Mouse (Mus musculus) CH12.LX (cell line): ENCODE measurements around the gene Epas1. TPM values are rescaled to one million over a fixed set of nuclear protein-coding genes. Genes with fewer than 3 reads are reported as not detected.

Experiments
- DNase-seq: peaks from one replicate; pipeline ENCODE4 v3.0.0-alpha.2; 2013; ENCODE audit errors: extremely low read depth
- H3K27ac ChIP-seq: 2 replicates; pipeline ENCODE4 v1.5.1; 2012; ENCODE audit warnings: low read depth, mild to moderate bottlenecking, control low read depth, moderate library complexity; ENCODE audit not compliant: insufficient read depth
- H3K27me3 ChIP-seq: replicated peaks from 2 replicates; pipeline ENCODE3; 2012; ENCODE audit warnings: inconsistent platforms
- H3K36me3 ChIP-seq, 2 experiments: replicated peaks in 1 of 2; 2 replicates each; pipeline versions ENCODE3 to v1.6.1; 2012; ENCODE audit warnings: inconsistent platforms in 1 of 2, low read length in 1 of 2, mild to moderate bottlenecking in 1 of 2, mixed read lengths in 1 of 2, moderate library complexity in 1 of 2; ENCODE audit not compliant: control insufficient read depth in 1 of 2, insufficient read depth in 1 of 2
- H3K4me1 ChIP-seq, 2 experiments: 2 replicates each; pipeline ENCODE4 v1.6.1; 2012; ENCODE audit warnings: inconsistent platforms in 1 of 2, moderate library complexity in 1 of 2; ENCODE audit not compliant: insufficient read depth in 2 of 2, control insufficient read depth in 1 of 2
- H3K4me2 ChIP-seq: 2 replicates; pipeline ENCODE4 v1.6.1; 2012; ENCODE audit warnings: low read depth, mild to moderate bottlenecking, control low read depth; ENCODE audit not compliant: poor library complexity, insufficient read depth, severe bottlenecking
- H3K4me3 ChIP-seq, 3 experiments: fragments of 150-350 bp in 1 of 3; sonication (generic) in 1 of 3; replicated peaks in 1 of 3; 2 replicates each; pipeline versions ENCODE3 to v1.5.1; 2011 to 2012; ENCODE audit warnings: low read depth in 2 of 3, low read length in 2 of 3, mild to moderate bottlenecking in 2 of 3, moderate library complexity in 2 of 3, control low read depth in 1 of 3, improper control_type of control experiment in 1 of 3, inconsistent platforms in 1 of 3, mixed read lengths in 1 of 3; ENCODE audit not compliant: poor library complexity in 1 of 3
- H3K79me2 ChIP-seq: replicated peaks from 2 replicates; pipeline ENCODE4 v1.6.1; 2012; ENCODE audit warnings: mild to moderate bottlenecking, moderate library complexity; ENCODE audit not compliant: control insufficient read depth, poor library complexity, insufficient read depth, severe bottlenecking; ENCODE audit errors: extremely low read depth
- H3K9ac ChIP-seq: 2 replicates; pipeline ENCODE4 v1.6.1; 2012; ENCODE audit warnings: low read depth, mild to moderate bottlenecking, control low read depth, moderate library complexity; ENCODE audit not compliant: insufficient read depth
- H3K9me3 ChIP-seq: replicated peaks from 2 replicates; pipeline ENCODE3; 2012; ENCODE audit warnings: low read length, inconsistent platforms, mixed read lengths
- BHLHE40 ChIP-seq: IDR thresholded peaks from 2 replicates; pipeline ENCODE4 v1.6.1; 2011; ENCODE audit warnings: mild to moderate bottlenecking, low read depth, low read length, improper control_type of control experiment
- CHD2 ChIP-seq: IDR thresholded peaks from 2 replicates; pipeline ENCODE4 v1.6.1; 2011; ENCODE audit warnings: low read length, improper control_type of control experiment
- CTCF ChIP-seq, 2 experiments: IDR thresholded peaks in 1 of 2; conservative IDR thresholded peaks in 1 of 2; 2 replicates each; pipeline ENCODE4 v1.5.1; 2011 to 2012; ENCODE audit warnings: low read depth in 2 of 2, low read length in 2 of 2, improper control_type of control experiment in 1 of 2, inconsistent platforms in 1 of 2, mild to moderate bottlenecking in 1 of 2, moderate library complexity in 1 of 2
- E2F4 ChIP-seq: IDR thresholded peaks from 2 replicates; pipeline ENCODE4 v1.6.1; 2011; ENCODE audit warnings: low read depth, low read length, improper control_type of control experiment; ENCODE audit not compliant: insufficient replicate concordance
- ELF1 ChIP-seq: IDR thresholded peaks from 2 replicates; pipeline ENCODE4 v1.6.1; 2014; ENCODE audit warnings: low read depth, mild to moderate bottlenecking, inconsistent platforms, low read length, improper control_type of control experiment
- EP300 ChIP-seq: IDR thresholded peaks from 2 replicates; pipeline ENCODE4 v1.6.1; 2011; ENCODE audit warnings: low read length, improper control_type of control experiment
- ETS1 ChIP-seq: conservative IDR thresholded peaks from 2 replicates; pipeline ENCODE4 v1.6.1; 2012; ENCODE audit warnings: low read depth, mild to moderate bottlenecking, inconsistent platforms, low read length, improper control_type of control experiment, moderate library complexity
- GABPA ChIP-seq: IDR thresholded peaks from 2 replicates; pipeline ENCODE4 v1.6.1; 2012; ENCODE audit warnings: low read depth, low read length, improper control_type of control experiment, inconsistent platforms; ENCODE audit not compliant: insufficient replicate concordance
- HCFC1 ChIP-seq: IDR thresholded peaks from 2 replicates; pipeline ENCODE4 v1.6.1; 2012; ENCODE audit warnings: low read depth, mild to moderate bottlenecking, inconsistent platforms, low read length, improper control_type of control experiment
- IRF4 ChIP-seq: IDR thresholded peaks from 2 replicates; pipeline ENCODE4 v1.6.1; 2014; ENCODE audit warnings: low read depth, mild to moderate bottlenecking, inconsistent platforms, low read length, improper control_type of control experiment
- JUN ChIP-seq: IDR thresholded peaks from 2 replicates; pipeline ENCODE4 v1.6.1; 2011; ENCODE audit warnings: low read depth, mild to moderate bottlenecking, low read length, improper control_type of control experiment, moderate library complexity; ENCODE audit not compliant: insufficient read depth
- JUND ChIP-seq: conservative IDR thresholded peaks from 2 replicates; pipeline ENCODE4 v1.6.1; 2011; ENCODE audit warnings: low read depth, low read length, improper control_type of control experiment
- KAT2A ChIP-seq: IDR thresholded peaks from 2 replicates; pipeline ENCODE4 v1.6.1; 2012; ENCODE audit warnings: low read length, improper control_type of control experiment, inconsistent platforms; ENCODE audit not compliant: insufficient replicate concordance
- MAFK ChIP-seq: IDR thresholded peaks from 2 replicates; pipeline ENCODE4 v1.6.1; 2011; ENCODE audit warnings: low read length, improper control_type of control experiment; ENCODE audit not compliant: insufficient replicate concordance
- MEF2A ChIP-seq: IDR thresholded peaks from 2 replicates; pipeline ENCODE4 v1.6.1; 2014; ENCODE audit warnings: low read depth, mild to moderate bottlenecking, inconsistent platforms, low read length, improper control_type of control experiment, borderline replicate concordance
- MYC ChIP-seq: IDR thresholded peaks from 2 replicates; pipeline ENCODE4 v1.6.1; 2011; ENCODE audit warnings: low read depth, mild to moderate bottlenecking, improper control_type of control experiment, low read length
- NELFE ChIP-seq: IDR thresholded peaks from 2 replicates; pipeline ENCODE4 v1.6.1; 2011; ENCODE audit warnings: low read depth, low read length, improper control_type of control experiment
- PAX5 ChIP-seq: IDR thresholded peaks from 2 replicates; pipeline ENCODE4 v1.6.1; 2012; ENCODE audit warnings: low read length, inconsistent platforms, mixed read lengths
- POLR2A ChIP-seq: IDR thresholded peaks from 2 replicates; pipeline ENCODE4 v1.6.1; 2011; ENCODE audit warnings: low read depth, mild to moderate bottlenecking, improper control_type of control experiment, low read length
- POLR2AphosphoS2 ChIP-seq: IDR thresholded peaks from 2 replicates; pipeline ENCODE4 v1.6.1; 2011; ENCODE audit warnings: low read depth, low read length, improper control_type of control experiment
- RCOR1 ChIP-seq: conservative IDR thresholded peaks from 2 replicates; pipeline ENCODE4 v1.6.1; 2012; ENCODE audit warnings: low read depth, mild to moderate bottlenecking, inconsistent platforms, low read length, improper control_type of control experiment
- SIN3A ChIP-seq: IDR thresholded peaks from 2 replicates; pipeline ENCODE4 v1.6.1; 2012; ENCODE audit warnings: low read length, improper control_type of control experiment, inconsistent platforms
- SMC3 ChIP-seq: IDR thresholded peaks from 2 replicates; pipeline ENCODE4 v1.6.1; 2011; ENCODE audit warnings: low read depth, low read length, improper control_type of control experiment
- USF1 ChIP-seq: IDR thresholded peaks from 2 replicates; pipeline ENCODE4 v1.6.1; 2014; ENCODE audit warnings: low read depth, mild to moderate bottlenecking, inconsistent platforms, low read length, improper control_type of control experiment
- ZC3H11A ChIP-seq: IDR thresholded peaks from 2 replicates; pipeline ENCODE4 v1.6.1; 2012; ENCODE audit warnings: low read depth, mild to moderate bottlenecking, inconsistent platforms, low read length, improper control_type of control experiment
- ZKSCAN1 ChIP-seq: IDR thresholded peaks from 2 replicates; pipeline ENCODE4 v1.6.1; 2012; ENCODE audit warnings: low read depth, inconsistent platforms, low read length, improper control_type of control experiment, borderline replicate concordance
- ZMIZ1 ChIP-seq: IDR thresholded peaks from 2 replicates; pipeline ENCODE4 v1.6.1; 2012; ENCODE audit warnings: low read depth, mild to moderate bottlenecking, inconsistent platforms, low read length, improper control_type of control experiment
- ZNF384 ChIP-seq: IDR thresholded peaks from 2 replicates; pipeline ENCODE4 v1.6.1; 2012; ENCODE audit warnings: low read depth, low read length, improper control_type of control experiment, inconsistent platforms
- dilution Hi-C: fragments of 300-500 bp; cut with MboI; formaldehyde crosslinking; loops from 2 replicates; pipeline ENCODE4 v1.14.3; 2020; ENCODE audit warnings: low sequenced_read_pairs; ENCODE audit not compliant: extremely low pct_unique_long_range_greater_than_20kb, extremely low pct_ligation_motif_present
- in situ Hi-C: fragments of 300-500 bp; cut with MboI; formaldehyde crosslinking; loops from 3 replicates; pipeline ENCODE4 v1.14.3; 2019; ENCODE audit warnings: low sequenced_read_pairs, low pct_ligation_motif_present, low pct_unique_long_range_greater_than_20kb, mixed read lengths
- polyA plus RNA-seq: library from polyadenylated mRNA; unstranded; fragments of >175 nt; gene quantifications from 2 replicates; pipeline ENCODE4 v1.2.1, GENCODE M21; 2012; ENCODE audit warnings: low read depth; ENCODE audit not compliant: insufficient read length
- total RNA-seq, 2 experiments: library from RNA; depleted of rRNA; stranded (reverse); fragments of 300-350 nt in 1 of 2; fragments of >200 nt in 1 of 2; gene quantifications; 2 replicates each; pipeline ENCODE4 v1.2.3; 2012 to 2014

The Epas1 gene
- total and polyA plus RNA-seq, 3 experiments: 0.08 to 0.14 (median 0.11) TPM

- in situ Hi-C loops (no loop called here), dilution Hi-C loops (loop anchor here (25.0 kb wide), 1 partner anchor 109 kb away; no protein-coding TSS in a partner anchor)
- no peak overlapping the region for H3K4me3 ChIP-seq
- H3K9ac ChIP-seq: no peak overlapping the region
- H3K79me2 ChIP-seq: no peaks in the 10 kb centered on the region
- H3K4me1 ChIP-seq: no peaks in the 10 kb centered on the region
- no peak overlapping the region for H3K4me2 ChIP-seq
- no peak for TF ChIP-seq CTCF (conservative IDR thresholded peaks at IDR 0.05 in 1 of 2, IDR thresholded peaks at IDR 0.05 in 1 of 2; ENCODE audit: low read depth in 2 of 2, low read length in 2 of 2)
- TF ChIP-seq USF1: no peak
- TF ChIP-seq POLR2A: no peak
- no peak for TF ChIP-seq POLR2AphosphoS2
- TF ChIP-seq SIN3A: no peak
- no peak for TF ChIP-seq NELFE
- no peak for TF ChIP-seq PAX5
- no peak for TF ChIP-seq MYC
- no peak for TF ChIP-seq GABPA
- no peak for TF ChIP-seq ZKSCAN1
- no peak for TF ChIP-seq IRF4
- no peak for TF ChIP-seq ZMIZ1
- no peak for TF ChIP-seq EP300
- no peak for TF ChIP-seq JUN
- no peak for TF ChIP-seq ELF1
- no peak for TF ChIP-seq ZNF384
- no peak for TF ChIP-seq E2F4
- no peak for TF ChIP-seq BHLHE40
- TF ChIP-seq ZC3H11A: no peak
- H3K27ac ChIP-seq: no peak overlapping the region
- no peak for DNase-seq
- H3K27me3 ChIP-seq: no peaks in the 10 kb centered on the region
- H3K36me3 ChIP-seq: no peaks in the 10 kb centered on the region
- no peaks in the 10 kb centered on the region for H3K9me3 ChIP-seq
Measured at GRCm38 (mm10) chr17:86770848-86771247, 17.3 kb downstream of the Epas1 start.

GRCm38 (mm10) chr17:86772035-86772434 lies 18.5 kb downstream of the Epas1 start:
- no peak overlapping the region for H3K9ac ChIP-seq
- dilution Hi-C loops (loop anchor here (25.0 kb wide), 1 partner anchor 110 kb away; no protein-coding TSS in a partner anchor), in situ Hi-C loops (no loop called here)
- no peaks in the 10 kb centered on the region for H3K36me3 ChIP-seq
- no peaks in the 10 kb centered on the region for H3K27me3 ChIP-seq
- no peaks in the 10 kb centered on the region for H3K4me1 ChIP-seq
- no peak overlapping the region for H3K27ac ChIP-seq
- no peak overlapping the region for H3K4me3 ChIP-seq
- no peak for TF ChIP-seq CTCF (conservative IDR thresholded peaks at IDR 0.05 in 1 of 2, IDR thresholded peaks at IDR 0.05 in 1 of 2; ENCODE audit: low read depth in 2 of 2, low read length in 2 of 2)
- no peak for TF ChIP-seq ZKSCAN1
- TF ChIP-seq JUN: no peak
- TF ChIP-seq KAT2A: no peak
- no peak for TF ChIP-seq MAFK
- no peak for TF ChIP-seq SIN3A
- TF ChIP-seq JUND: no peak
- TF ChIP-seq HCFC1: no peak
- no peak for TF ChIP-seq MYC
- TF ChIP-seq SMC3: no peak
- TF ChIP-seq BHLHE40: no peak
- no peak for TF ChIP-seq MEF2A
- TF ChIP-seq ETS1: no peak
- no peak for TF ChIP-seq CHD2
- TF ChIP-seq RCOR1: no peak
- TF ChIP-seq, all 38 proteins: peak for 0
- Histone ChIP-seq H3K79me2 (no peaks in the 10 kb centered on the region), H3K9me3 (no peaks in the 10 kb centered on the region), H3K4me2 (no peak overlapping the region)
- DNase-seq: no peak
